Mouse (Mus musculus) bone marrow, adult 2 months (tissue): Measurements from ENCODE around the gene Alad.

Source experiments
- CTCF ChIP-seq: fragments of 200-500 bp; IDR thresholded peaks from 2 replicates; pipeline ENCODE4 v1.5.1; 2011; ENCODE audit warnings: low read length, control low read depth; ENCODE audit not compliant: control insufficient read depth, insufficient read depth
- POLR2A ChIP-seq: fragments of 200-500 bp; IDR thresholded peaks from 2 replicates; pipeline ENCODE4 v1.6.1; 2011; ENCODE audit warnings: low read depth, mild to moderate bottlenecking, control low read depth, low read length, borderline replicate concordance; ENCODE audit not compliant: control insufficient read depth

- TF ChIP-seq POLR2A (peak; percentile 29; the same call in 1 of the 2 replicates), CTCF (no peak)
Measured at GRCm38 (mm10) chr4:62516079-62516478, 3.6 kb downstream of the Alad start.
